Mouse (Mus musculus): ENCODE results near the gene Nfya.

The Nfya gene

GRCm38 (mm10) chr17:48430394-48430793 lies 20.7 kb upstream of the Nfya start:
- DNase-seq (ENCODE audit: low spot score) = no peak

- no peak for DNase-seq (ENCODE audit: low spot score)
These were observed 18.3 kb upstream of the Nfya start for GRCm38 (mm10) chr17:48427852-48428530.

DNA sequence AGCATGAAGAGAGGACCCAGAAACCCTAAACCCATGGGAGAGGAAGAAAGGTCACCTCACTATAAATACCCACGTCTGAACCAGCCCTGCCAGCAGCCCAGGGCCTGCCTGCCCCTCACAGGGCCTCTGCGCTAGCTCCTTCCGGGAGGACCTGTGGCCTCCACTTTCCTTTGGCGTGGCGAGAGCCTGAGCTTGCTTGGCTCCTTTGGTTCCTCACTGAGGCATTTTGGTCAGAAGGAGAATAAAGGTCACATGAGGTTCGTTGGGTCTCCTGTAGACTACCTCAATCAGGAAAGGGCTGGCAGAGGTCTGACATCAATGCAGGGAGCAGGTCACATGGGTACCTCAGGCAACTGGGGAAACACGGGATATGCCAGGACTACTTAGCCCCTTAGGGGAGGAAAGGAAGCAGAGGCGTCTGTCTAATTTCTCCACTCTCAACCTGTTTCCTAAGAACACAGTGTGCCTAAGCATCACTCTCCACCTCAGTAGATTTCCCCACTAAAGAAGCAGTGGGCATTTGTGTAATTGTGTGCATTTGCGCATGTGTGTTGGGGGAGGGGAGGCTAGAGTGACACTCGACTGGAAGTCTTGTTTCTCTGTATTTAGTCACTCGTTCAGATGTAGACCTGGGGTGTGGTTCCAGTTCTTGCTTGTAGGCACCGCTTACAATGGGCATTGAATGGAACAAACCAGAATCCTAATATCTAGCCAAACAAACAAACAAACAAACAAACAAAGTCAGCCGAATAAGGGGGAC lies 17.5 kb upstream of the Nfya start:
- no peak for DNase-seq (ENCODE audit: low spot score)

DNA sequence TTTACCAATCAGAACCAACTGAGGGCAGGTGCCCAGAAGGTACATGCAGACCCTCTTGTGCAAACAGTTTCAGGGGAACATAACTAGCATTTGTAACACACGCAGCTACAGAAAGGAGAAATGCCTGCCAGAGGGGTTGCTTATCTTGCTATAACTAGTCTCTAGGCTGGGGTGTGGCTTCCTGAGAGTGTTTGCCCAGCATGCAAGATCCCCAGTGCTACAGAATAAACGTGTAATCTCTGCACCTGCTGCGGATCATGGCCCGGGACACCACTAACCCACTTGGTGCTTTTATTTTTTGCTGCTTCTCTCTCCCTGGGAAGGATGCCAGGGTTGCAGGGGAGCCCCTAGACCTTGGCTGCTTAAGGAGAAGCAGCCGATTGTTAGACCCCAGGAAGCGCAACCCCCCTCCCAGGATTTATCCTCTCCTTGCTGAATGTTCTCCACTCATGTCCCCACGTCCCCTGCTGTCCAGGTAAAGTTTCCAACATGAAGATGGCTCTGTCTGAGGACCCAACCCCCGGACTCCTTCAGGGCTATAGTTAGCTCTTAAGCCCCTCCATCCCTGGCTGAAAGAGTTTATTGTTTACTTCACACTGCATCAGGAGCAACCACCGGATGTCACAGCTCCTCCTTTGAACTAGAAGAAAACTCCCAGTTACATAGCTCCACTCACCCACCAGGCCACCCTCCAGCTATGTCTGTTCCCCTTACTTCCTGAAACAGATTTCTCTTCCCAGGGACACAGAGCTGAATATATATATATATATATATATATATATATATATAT lies 16.3 kb upstream of the Nfya start:
- no peak for DNase-seq (ENCODE audit: low spot score)

- no peak for DNase-seq (ENCODE audit: low spot score)
These were observed 14.5 kb upstream of the Nfya start for GRCm38 (mm10) chr17:48424237-48424636.

GRCm38 (mm10) chr17:48419571-48419970 lies 9.9 kb upstream of the Nfya start:
- no peak for DNase-seq (ENCODE audit: low spot score)

- DNase-seq (ENCODE audit: low spot score) = no peak
These were observed 9.1 kb upstream of the Nfya start for GRCm38 (mm10) chr17:48418781-48419180.

DNA sequence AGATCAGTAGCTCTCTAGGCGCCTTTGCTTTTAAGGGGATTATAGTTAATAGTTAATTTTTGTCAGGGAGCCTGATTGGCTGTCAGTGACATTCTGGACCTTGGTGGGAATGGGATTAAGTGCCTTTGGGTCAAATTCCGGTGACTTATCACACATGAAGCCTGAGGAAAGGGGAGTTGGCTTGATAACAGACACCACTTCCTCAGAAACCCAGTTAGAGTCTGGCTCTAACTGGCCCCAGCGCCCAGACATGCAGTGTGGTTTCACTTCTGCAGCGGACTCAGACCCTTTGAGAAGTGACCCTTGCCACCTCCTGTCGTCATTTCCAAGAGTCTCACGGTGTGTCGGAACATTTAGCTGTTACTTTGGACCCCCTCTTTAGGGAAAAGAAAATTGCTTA lies 8.5 kb upstream of the Nfya start:
- no peak for DNase-seq (ENCODE audit: low spot score)

DNA sequence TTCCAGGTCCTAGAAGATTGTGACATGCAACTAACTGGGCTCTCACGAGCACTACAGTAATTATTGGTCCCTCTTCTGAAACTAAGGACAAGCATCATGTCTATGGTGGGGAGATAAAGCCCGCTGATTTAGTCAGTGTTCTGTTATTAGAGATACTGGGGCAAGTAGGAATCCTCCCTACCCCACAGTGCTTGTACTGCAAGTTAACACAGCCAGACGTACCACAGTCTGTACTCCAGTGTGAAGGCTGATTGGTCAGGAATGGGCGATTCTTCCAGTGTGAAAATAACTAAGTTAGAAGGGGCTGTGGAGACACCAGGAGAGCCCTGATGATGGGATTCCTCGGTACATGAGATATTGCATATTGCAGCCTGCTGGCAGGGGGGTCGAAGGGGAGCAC lies 7.8 kb upstream of the Nfya start:
- no peak for DNase-seq (ENCODE audit: low spot score)

- no peak for DNase-seq (ENCODE audit: low spot score)
These were observed 6.9 kb upstream of the Nfya start for GRCm38 (mm10) chr17:48416425-48417195.

DNA sequence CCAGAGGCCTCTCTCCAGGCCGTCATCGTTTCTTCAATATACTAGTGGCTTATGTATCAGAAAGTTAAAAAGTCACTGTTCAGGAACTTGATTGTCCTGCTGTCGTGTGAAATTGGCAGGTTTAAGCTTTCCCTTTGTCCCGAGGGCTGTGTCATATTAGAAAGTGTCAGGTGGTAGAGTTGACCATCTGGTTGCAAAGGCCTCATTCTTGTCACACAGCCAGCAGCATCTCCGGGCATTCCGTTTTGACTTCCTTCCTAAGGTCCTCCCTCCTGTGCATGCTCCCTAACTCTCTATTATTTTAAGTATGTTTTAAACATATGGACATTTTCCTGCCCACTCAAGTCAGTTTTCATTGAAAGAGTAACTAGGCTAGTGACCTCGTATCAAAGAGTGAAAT lies 6.3 kb upstream of the Nfya start:
- no peak for DNase-seq (ENCODE audit: low spot score)

- no peak for DNase-seq (ENCODE audit: low spot score)
These were observed 1.5 kb upstream of the Nfya start for GRCm38 (mm10) chr17:48411241-48411640.

DNA sequence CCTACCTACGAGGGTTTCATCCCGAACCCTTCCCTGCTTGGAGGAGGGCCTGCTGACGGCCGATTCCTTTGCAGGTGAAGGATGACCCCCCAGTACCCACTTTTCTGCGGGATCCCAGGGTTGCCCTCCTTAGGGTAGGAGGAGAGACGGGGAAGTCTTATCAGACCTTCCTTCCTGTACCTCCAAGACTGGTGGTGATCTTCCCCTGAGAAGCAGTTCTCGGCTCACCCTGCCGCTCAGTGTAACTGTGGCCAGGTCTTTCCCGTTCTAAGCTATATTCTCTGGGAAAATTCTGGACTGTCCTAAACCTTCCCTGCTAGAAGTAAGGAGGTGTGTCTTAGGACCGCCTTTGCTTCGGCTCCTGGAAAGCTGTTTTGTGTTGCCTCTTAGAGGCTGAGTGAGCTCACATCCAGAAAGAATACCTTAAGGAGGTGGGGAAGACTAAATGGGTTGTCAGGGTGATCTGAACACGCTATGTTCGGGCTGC lies 636 bp upstream of the Nfya start:
- no peak for DNase-seq (ENCODE audit: low spot score)

DNA sequence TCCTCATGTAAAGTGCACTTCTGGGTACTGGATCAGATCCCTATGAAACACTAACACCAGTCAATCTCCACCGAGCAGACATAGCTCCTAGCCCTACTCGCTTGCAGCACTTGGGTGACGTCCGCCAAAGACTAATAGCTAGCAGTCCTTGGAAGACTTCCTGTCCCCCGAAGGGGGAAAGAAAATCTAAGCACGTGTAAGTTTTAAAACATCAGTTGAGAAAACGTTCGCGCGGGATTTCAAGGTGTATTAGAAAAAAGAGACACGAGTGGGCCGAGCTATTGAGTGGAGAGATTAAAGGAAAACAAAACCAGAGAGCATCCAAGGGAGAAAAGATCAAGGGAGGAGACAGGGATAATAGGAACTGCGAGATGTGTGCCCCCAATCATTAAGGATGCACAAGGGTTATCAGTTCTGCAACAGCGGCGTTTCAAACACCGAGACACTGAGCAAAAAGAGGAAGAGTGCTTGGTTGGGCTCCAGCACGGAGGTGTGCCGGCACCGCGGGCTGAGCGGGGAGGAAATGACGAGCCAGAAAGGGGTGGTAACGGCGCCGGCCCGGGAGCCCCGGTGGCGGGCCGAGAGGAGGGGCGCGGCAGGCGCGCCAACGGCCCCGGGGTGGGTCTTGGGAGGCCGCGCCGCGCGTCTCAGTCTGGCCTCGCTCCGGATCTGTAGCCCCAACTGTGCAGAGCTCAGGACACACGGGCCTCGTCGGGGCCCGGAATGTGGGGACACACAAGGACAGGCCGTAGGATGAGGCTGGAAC lies 997 bp downstream of the Nfya start:
- DNase-seq (ENCODE audit: low spot score) = peak; percentile 36

DNA sequence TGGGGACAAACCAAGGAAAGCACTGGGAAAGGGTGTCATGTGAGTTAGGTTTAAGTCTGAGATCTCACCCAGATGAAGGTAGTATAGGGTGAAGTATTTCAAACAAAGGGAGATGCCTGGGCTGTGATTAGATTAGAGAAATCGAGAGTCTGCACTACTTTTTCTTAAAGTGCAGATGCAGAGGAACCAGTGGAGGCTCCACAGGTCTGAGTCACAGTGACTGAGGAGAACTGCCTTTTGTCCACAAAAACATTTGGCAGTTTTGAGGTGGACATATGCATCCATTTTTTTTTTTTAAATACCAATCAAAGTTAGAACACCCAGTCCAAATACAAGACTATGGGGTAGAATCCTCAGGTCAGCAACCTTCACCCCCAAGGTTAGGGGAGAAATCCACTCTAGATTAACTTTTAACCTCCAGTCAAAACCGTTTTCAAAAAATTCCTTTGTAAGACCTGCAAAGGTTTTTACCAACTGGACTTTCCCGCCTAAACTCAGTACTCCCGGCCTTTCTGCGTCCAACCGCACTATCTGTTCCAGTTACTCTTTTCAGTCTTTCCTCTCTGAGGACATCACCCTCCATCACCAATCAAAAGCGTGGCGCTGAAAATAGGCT lies 1.7 kb downstream of the Nfya start:
- DNase-seq (ENCODE audit: low spot score) = no peak

- DNase-seq (ENCODE audit: low spot score) = no peak
These were observed 2.6 kb downstream of the Nfya start for GRCm38 (mm10) chr17:48407154-48407553.

- DNase-seq (ENCODE audit: low spot score) = no peak
These were observed 5.0 kb downstream of the Nfya start for GRCm38 (mm10) chr17:48404706-48405105.

DNA sequence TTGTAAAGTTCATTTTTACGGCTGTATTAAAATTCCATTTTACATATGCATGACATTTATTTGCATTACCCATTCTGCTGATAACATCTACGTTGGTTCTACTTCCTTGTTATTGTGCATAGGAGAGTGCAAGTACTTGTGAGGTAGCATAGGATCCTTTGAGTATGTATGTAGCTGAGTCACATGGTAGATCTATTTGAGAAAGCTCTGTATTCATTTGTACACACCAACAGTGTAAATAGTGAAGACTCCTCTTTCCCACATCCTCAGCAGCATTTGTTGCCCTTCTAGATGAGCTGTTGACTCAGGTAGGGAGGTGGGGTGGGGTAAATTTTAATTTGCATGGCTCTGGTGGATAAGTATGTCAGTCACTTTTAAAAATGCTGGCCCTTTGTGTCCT lies 5.9 kb downstream of the Nfya start:
- no peak for DNase-seq (ENCODE audit: low spot score)

GRCm38 (mm10) chr17:48402751-48403150 lies 7.0 kb downstream of the Nfya start:
- DNase-seq (ENCODE audit: low spot score) = no peak

DNA sequence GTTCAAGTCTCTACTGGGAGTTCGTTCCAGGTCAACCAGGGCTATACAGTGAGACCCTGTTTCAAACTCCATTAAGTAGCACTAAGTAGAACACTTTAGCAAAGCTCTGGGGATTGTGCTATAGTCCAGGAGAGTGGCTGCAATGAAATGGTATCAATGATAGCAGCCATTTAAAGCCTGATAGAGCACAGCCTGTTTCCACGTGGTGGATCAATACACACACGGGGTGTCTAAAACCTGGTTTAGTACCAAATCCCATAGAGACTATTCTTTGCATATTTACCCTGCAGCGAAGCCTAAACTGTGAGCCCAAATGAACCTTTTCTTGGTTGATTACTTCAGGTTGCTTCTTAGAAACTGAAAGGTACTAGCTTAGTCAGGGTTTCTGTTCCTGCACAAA lies 8.0 kb downstream of the Nfya start:
- DNase-seq (ENCODE audit: low spot score) = no peak

- no peak for DNase-seq (ENCODE audit: low spot score)
These were observed 17.1 kb downstream of the Nfya start for GRCm38 (mm10) chr17:48392616-48393015.

Measured in urinary bladder, postnatal 10 days (tissue).